Mouse (Mus musculus) megakaryocyte-erythroid progenitor cell, adult 5 weeks (primary cell): ENCODE measurements around the gene Fcamr. TPM values are rescaled to one million over a fixed set of nuclear protein-coding genes. Genes with fewer than 3 reads are reported as not detected.

Experiments
- polyA plus RNA-seq: library from polyadenylated mRNA; stranded (reverse); fragments of >175 nt; gene quantifications from 2 replicates; pipeline ENCODE4 v1.2.3, GENCODE M21; 2012

Gene Fcamr
- not detected in 2 replicates for polyA plus RNA-seq

GRCm38 (mm10) chr1:130800602-130801001, at the start of gene Fcamr:
Gene Fcamr (plus strand): TSS chr1:130800902.

GRCm38 (mm10) chr1:130826448-130826847, 25.7 kb downstream of the Fcamr start, which contains the start of gene Pigr:
Gene Pigr (plus strand): TSS chr1:130826684.

Other genes starting within 250 kb of the Fcamr start
- 0.04 TPM in 1 of 2 replicates, not detected in the other for gene Zp3r, start 171.3 kb upstream of the Fcamr start, polyA plus RNA-seq
- not detected in 2 replicates for gene C4bp, start 139.3 kb upstream of the Fcamr start, polyA plus RNA-seq
- gene Gm29427, start 85.1 kb upstream of the Fcamr start, polyA plus RNA-seq: not detected in 2 replicates
- 1.2 and 1.8 TPM in 2 replicates for gene Yod1, start 83.6 kb upstream of the Fcamr start, polyA plus RNA-seq
- 2.5 and 3.2 TPM in 2 replicates for gene Pfkfb2, start 71.6 kb upstream of the Fcamr start, polyA plus RNA-seq
- gene AA986860, start 68.9 kb upstream of the Fcamr start, polyA plus RNA-seq: 0.29 and 0.44 TPM in 2 replicates
- gene Pigr, start 25.8 kb downstream of the Fcamr start, polyA plus RNA-seq: not detected in 2 replicates
- gene Fcmr, start 64.8 kb downstream of the Fcamr start, polyA plus RNA-seq: 0.57 and 6.6 TPM in 2 replicates
- not detected in 2 replicates for gene Il24, start 86.6 kb downstream of the Fcamr start, polyA plus RNA-seq
- gene Il20, start 110.5 kb downstream of the Fcamr start, polyA plus RNA-seq: not detected in 2 replicates
- not detected in 2 replicates for gene Il19, start 139.2 kb downstream of the Fcamr start, polyA plus RNA-seq
- gene Il10, start 218.9 kb downstream of the Fcamr start, polyA plus RNA-seq: not detected in 2 replicates